Mouse (Mus musculus) thymus, postnatal 14 days (tissue): ENCODE data around the gene 4921507P07Rik.
"Not testable (repeated sequence)": the region's sequence is repeated elsewhere in the genome, so short reads cannot be mapped to it uniquely, and the experiment has no call there.

Experiments used
- DNase-seq: peaks from one replicate; pipeline ENCODE4 v3.0.0; 2021

4921507P07Rik gene

DNA sequence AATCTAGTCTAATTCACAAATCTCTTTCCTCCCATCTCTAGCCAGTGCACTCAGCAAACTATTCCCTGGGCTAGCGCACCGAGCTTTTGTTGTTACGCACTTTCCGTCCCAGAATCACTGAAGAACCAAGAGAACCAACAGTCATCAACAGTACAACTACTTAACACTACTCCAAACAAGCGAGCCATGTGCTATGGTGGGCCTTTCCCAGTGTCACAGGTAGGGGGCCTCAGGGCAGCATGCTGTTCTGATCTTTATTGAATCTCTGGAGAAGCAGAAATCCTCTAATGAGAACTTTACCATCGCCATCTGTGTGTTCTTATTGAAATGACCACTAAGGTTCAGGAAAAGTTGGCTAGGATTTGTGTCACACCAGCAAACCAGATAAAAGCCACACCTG, 38.9 kb downstream of the 4921507P07Rik start:
- DNase-seq = peak; percentile 18

DNA sequence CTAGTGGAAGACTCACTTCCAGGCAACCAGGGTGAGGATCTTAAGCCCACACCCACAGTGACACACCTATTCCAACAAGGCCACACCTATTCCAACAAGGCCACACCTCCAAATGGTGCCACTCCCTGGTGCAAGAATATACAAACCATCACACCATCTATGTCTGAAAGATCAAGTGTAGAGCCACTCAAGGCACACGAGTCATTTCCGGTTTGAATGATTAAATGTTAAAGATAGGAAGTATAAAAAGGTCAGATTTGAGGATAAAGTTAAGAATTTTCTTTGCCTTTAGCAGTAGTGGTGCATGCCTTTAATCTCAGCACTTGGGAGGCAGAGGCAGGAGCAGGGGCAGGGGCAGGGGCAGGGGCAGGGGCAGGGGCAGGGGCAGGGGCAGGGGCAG, 42.2 kb downstream of the 4921507P07Rik start:
- not testable (repeated sequence) for DNase-seq

DNA sequence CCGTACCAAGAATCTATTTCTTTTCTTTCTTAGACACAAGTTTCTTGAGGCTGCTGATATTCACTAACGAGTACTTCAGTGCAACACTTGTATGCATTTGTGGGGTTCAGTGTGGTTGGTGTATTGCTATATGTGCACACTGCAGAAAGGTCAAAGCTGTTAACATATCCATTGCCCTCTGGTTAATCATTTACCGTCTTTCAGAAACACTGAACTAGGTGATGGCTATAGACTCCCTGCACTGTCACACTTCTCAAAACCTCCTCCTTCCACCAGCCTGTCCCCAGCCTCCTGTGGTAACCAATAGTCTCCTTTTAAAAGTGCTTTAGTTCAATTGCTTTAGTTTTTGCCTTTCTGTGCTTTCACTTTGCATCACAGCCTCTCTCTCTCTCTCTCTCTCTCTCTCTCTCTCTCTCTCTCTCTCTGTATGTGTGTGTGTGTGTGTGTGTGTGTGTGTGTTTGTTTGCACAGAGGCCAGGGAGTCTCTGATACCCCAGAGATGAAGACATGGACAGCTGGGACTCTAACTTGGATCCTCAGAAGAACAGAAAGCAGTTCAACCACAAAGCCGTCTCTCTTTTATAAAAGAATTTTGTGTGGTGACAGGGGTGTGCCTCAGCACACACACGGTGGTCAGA, 43.4 kb downstream of the 4921507P07Rik start:
- no peak for DNase-seq

DNA sequence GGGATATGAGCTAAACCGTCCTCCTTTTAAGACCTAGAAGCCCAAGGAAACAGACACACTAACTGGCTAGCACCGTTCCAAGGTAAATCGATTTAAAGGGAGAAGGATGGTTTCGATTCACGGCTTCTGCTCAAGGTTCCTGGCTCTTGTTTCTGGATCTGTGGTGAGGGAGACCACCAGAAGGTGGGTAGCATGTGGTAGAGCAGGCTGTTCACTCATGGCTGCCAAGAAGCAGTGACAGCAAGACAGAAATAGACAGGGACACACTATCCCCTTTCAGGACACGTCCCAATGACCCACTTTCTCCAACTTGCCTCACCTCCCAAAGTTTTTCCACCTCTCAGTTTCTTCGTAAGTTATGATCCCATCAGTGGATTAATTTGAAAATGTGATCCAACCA, 46.6 kb downstream of the 4921507P07Rik start:
- DNase-seq = no peak

DNA sequence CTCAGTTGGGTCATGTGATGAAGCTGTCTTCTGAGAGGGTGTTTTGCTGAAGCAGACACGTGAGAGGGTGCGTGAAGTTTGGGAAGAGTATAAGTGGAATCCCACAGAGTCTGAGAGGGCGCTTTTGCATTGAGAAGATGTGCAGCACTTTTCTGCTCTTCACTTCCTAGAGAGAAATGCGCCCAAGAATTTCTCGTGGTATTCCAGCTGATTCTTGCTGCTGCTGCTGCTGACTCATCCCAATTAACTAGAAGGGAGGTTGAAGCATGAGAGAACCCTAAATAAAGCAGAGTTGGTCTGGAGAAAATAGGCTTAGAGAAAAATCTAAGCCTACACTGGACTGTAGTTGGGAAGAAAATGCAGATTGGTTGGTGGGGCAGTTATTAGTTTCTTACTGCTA, 47.4 kb downstream of the 4921507P07Rik start:
- DNase-seq = no peak

DNA sequence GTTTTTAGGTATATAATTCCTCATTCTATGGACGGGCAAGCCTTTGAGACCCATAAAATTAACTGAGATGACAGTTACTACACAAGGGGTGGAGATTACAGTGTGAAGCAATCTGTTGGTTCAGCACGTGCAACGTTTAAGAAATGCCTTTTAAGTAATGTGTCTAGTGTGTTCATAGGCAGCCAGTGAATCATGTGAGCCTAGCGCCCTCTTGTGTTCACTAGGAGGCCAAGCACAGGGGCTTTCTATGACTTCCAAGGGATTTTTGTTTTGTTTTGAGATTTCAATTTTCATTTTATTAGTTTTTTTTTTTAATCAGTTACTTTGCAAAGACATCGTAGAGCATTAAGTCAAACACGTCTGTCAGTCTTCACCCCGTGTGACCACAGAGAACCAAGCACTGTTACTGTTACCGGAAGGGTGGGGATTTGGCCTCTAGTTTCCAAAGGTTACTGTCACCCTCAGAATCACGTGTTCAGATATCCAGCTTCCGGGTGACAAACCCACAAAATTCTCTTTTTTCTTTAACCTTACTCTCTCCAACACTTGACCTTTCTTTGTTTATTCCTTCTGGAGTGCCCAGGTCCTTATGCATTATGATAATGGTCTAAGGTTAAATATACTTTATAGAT, 50.9 kb downstream of the 4921507P07Rik start:
- DNase-seq = peak; percentile 50

DNA sequence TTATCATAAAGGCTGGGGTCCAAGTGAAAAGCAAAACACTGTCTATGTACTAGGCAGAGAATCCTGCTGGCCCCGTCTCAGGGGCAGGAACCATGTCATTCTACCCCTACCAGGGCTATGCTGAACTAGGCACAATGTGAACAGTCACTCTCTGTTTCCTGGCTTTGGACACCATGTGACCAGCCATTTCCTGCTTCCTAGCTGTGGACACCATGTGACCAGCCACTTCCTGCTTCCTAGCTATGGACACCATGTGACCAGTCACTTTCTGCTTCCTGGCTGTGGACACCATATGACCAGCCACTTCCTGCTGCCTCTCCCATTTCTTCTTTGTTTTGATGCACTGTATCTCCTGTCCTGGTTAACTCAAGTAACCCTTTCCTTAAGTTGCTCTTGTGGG, 53.9 kb downstream of the 4921507P07Rik start:
- DNase-seq = no peak

DNA sequence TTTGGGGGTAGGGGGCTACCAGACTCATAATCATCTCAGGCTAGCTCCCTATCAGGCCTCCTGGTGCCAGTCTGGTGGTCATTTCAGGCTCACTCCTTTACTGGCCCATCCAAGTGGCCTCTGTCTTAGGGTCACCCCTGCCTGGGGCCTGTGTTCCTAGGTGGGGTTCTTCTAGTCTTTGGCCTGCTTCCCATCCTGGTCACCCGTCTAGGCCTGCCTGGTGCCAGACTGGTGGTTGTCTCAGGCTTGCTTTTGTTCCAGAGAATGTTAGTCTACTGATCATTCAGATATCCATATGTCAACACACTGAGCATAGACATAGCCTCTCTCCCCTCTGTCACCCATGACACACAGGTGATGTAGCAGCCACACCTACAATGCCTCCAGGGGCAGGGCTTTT, 56.8 kb downstream of the 4921507P07Rik start:
- no peak for DNase-seq

DNA sequence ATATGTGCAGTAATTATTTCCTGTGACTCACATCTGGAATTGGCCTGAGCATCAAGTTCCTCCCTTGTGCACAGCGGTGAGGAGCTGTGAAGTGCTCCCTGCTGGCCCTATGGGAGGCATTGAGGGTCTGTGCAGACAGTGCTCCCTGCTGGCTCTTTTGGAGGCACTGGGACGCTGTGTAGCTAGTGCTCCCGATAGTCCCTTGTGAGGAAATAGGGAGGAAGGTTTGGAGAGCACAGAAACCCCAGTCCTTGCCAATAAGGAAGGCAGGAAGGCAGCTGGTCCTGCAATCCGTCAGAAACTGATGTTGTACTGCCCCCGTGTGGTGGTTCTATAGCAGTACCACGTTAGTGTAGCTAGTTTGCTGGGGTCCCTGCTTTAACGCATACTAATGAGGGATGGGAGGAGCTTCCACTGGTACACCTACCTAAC, 60.0 kb downstream of the 4921507P07Rik start:
- DNase-seq = peak; percentile 83

DNA sequence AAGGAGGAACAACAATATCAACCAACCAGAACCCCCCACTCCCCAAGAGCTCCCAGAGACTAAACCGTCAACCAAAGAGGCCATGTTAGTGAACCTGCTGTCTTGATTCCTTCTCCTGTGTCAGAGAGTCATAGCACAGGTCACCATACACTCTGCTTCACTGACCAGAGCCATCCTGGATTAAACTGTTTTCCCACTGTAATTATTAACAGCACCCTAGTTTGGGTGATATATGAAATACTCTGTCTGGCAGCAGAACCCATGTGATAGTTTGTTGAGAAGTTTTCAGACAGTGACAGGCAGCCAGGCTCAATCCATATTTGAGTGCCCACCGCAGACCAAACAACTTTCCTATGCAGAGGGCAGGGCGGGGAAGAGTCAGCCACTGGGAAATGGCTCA, 61.1 kb downstream of the 4921507P07Rik start:
- DNase-seq = no peak

DNA sequence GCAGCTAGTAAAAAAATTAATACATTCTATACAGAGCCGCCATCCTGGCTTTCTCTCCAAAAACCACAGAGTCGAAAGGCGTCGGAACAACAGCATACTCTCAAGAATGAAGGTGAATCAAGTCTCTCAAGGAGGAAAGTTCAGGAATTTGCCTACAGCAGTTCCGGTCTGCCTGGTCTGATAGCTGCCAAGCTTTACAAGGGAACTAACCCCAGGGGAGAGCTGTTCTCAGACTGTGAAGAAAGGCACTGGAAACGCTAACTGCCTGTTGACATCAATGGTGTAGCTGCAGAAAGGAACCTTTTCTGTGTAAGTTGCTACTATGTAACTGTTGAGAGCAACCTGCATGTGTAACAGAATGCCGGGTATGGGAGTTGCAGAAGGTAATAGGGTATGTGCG, 64.5 kb downstream of the 4921507P07Rik start:
- no peak for DNase-seq

DNA sequence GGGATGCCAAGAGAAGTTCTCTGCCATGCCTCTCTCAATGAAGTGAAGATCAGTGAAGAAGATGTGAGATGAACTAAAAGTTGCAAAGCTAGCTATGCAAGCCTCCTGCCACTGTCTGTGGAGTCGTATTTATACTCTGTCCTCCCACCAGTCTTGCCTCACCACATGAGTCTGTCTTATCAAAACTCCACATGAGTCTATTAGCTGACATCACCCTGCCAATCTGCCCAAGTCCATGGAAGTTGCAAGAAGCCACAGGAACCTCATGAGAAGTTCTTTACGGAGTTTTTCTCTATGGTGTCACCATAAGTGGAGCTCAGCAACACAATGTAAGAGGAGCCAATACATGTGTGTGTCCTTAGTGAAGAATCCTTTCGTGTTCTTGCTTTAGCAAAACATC, 65.4 kb downstream of the 4921507P07Rik start:
- DNase-seq = no peak

DNA sequence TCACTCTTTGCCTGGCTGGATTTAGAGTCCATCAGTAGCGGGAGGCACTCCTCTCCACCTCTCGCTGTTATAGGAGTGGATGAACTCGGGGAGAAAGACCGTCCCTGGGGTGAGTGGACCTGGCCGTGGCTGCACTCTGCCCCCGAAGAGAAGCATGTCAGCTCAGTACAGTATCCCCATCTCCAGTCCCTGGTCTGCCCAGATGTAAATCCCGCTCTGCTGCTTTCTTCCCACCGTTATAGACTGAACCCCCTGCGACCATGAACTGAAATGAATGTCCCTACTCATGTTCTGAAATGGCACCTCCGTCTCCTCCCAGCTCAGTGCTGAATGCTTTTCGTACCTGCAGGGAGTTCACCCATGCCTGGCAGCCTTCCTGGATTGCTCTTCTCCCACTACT, 67.2 kb downstream of the 4921507P07Rik start:
- DNase-seq = no peak

DNA sequence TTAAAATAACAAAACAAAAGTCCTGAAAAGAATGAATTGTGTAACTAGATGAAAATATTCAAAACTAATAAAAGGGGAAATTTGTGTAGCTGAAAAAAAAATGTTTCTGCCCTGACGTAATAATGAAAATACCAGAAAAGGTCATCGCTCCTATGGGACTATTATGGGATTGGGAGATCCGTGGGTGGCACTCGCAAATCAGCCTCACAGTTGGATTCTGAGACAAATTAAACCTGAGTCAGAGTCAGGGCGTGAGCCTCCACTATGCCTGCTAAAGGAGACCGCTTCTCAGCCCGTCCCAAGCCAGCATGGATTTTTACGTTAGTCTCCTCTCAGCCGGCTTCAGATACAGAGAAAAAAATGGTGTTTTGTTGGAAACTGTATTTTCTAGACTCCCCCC, 69.0 kb downstream of the 4921507P07Rik start:
- no peak for DNase-seq

DNA sequence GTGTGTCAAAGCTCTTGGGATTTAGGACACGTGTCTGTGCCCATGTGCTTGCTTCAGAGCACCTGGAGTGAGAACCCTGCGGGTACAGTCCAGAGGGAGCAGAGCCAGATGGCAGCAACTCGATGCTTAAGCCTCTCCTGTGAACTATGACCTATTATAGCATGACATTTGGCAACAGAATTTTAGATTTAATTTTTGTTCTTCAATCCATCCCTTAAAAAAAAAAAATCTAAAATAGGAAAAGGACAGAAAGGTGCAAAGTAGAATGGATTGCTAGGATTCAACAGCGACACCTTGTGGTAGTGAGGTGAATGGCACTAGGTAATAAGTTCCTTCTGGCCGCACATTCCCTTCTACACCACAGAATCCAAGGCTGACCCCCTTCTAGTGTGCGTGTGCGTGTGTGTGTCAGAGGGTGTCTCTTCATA, 69.8 kb downstream of the 4921507P07Rik start:
- DNase-seq = peak; percentile 68

DNA sequence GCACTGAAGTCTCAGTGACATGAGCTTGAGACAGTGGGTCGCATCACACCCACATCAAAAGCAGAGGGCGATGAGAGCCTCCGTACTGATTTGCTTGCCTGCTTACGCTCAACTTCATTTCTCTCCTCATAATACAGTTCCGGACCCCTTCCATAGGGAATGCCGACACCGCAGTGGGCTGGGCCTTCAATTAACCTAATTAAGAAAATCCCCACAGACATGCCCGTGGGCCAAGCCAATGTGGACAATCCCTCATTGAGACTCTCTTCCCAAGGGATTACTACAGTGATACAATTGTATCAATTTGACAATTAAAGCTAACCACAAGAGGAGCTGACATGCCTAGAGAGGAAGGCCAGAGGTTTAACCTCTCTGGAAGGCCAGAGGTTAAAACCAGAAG, 70.6 kb downstream of the 4921507P07Rik start:
- no peak for DNase-seq

DNA sequence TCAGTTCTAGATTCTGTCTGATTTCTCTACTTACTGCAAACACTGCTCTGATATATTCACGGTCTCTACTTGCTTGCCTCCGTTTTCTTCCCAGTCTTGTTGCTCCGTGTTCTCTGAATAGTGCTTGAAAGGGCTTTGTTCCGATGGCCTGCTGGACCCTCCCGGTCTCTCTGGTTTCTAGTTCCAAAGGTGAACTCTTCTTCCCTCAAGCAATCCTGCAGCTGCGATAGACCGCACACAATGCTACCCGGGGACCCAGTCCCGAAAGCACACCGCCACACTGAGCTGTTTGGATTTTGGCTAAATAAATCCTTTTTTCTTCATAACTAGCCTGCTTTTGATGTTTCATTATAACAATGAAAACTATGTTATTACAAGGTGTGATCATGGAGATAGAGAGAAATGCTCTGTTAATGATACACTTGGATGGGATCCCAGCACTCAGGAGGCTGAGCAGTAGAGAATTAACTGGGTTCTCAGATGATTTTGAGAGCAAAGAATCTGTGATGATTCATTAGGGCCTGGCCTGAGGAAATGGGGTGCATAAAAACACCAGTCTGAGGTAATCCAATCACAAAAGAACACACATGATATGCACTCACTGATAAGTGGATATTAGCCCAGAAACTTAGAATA, 72.1 kb downstream of the 4921507P07Rik start:
- DNase-seq = no peak
